Mouse (Mus musculus) limb, embryonic 12.5 days (tissue): ENCODE measurements around the gene Sms. TPM values are rescaled to one million over a fixed set of nuclear protein-coding genes. Genes with fewer than 3 reads are reported as not detected.
A peak's percentile ranks its signal among the peaks of the same experiment; 100 is the strongest.

ENCODE experiments used
- ATAC-seq: fragments of 200-750 bp; cut with Nextera tagmentation; 2 replicates; pipeline ENCODE4 v1.8.0; 2017; ENCODE audit warnings: low read depth, moderate TSS enrichment; ENCODE audit not compliant: insufficient number of reproducible peaks, insufficient read depth, low FRiP score, low TSS enrichment
- H3K27ac ChIP-seq: fragments of 300-500 bp; sonication (generic); 2 replicates; pipeline ENCODE4 v1.5.1; 2016; ENCODE audit warnings: mild to moderate bottlenecking, moderate library complexity
- H3K27me3 ChIP-seq: fragments of 300-500 bp; sonication (generic); 2 replicates; pipeline ENCODE4 v1.6.1; 2016; ENCODE audit warnings: mild to moderate bottlenecking, moderate library complexity
- H3K36me3 ChIP-seq: fragments of 300-500 bp; sonication (generic); 2 replicates; pipeline ENCODE4 v1.6.1; 2016; ENCODE audit warnings: mild to moderate bottlenecking, moderate library complexity
- H3K4me1 ChIP-seq: fragments of 300-500 bp; sonication (generic); replicated peaks from 2 replicates; pipeline ENCODE4 v1.6.1; 2016
- H3K4me2 ChIP-seq: fragments of 300-500 bp; sonication (generic); 2 replicates; pipeline ENCODE4 v1.6.1; 2016; ENCODE audit warnings: mild to moderate bottlenecking, moderate library complexity
- H3K4me3 ChIP-seq: fragments of 300-500 bp; sonication (generic); replicated peaks from 2 replicates; pipeline ENCODE4 v1.5.1; 2016; ENCODE audit warnings: mild to moderate bottlenecking
- H3K9ac ChIP-seq: fragments of 300-500 bp; sonication (generic); replicated peaks from 2 replicates; pipeline ENCODE4 v1.6.1; 2016; ENCODE audit warnings: mild to moderate bottlenecking, moderate library complexity
- H3K9me3 ChIP-seq: fragments of 300-500 bp; sonication (generic); 2 replicates; pipeline ENCODE4 v1.6.1; 2016; ENCODE audit warnings: mild to moderate bottlenecking, moderate library complexity
- WGBS: fragments of 180-500 bp; shearing (Covaris S2); methylation state at CpG from one replicate; pipeline ENCODE4 v1.1.7; 2016; 5-methylcytosine and 5-hydroxymethylcytosine counted together
- polyA plus RNA-seq: library from polyadenylated mRNA; unstranded; fragments of >200 nt; fragmentation: Nextera tagmentation; extraction: Ambion mirVana; gene quantifications from 2 replicates; pipeline ENCODE4 v1.2.1, GENCODE M21; 2016

The Sms gene
- 68.8 and 75.2 TPM in 2 replicates for polyA plus RNA-seq

GRCm38 (mm10) chrX:157491944-157492726 lies at the start of gene Sms:
TSS of gene Sms (minus strand) at chrX:157492287.
- WGBS, result 24% methylated on average over 34 of the region's 45 CpGs
- peak; percentile 88 for ATAC-seq

GRCm38 (mm10) chrX:157506400-157506799 lies 14.3 kb upstream of the Sms start:
- WGBS, result 64% methylated on average over 5 of the region's 5 CpGs
- ATAC-seq, result no peak
- no peak overlapping the region for H3K27ac ChIP-seq

More at GRCm38 (mm10) chrX:157491944-157492726, at the start of gene Sms:
- no peaks in the 10 kb centered on the region for H3K9me3 ChIP-seq
- 0 out of 2 replicates have a peak, but pooled peaks cover 5% of the 10 kb centered on the region for H3K4me1 ChIP-seq
- H3K27me3 ChIP-seq, result peaks cover 18% of the 10 kb centered on the region
- peak within 1 kb of the TSS; percentile 56 for H3K4me2 ChIP-seq
- H3K36me3 ChIP-seq, result no peaks in the 10 kb centered on the region
- H3K9ac ChIP-seq, result peak within 1 kb of the TSS; percentile 84
- H3K4me3 ChIP-seq, result peak within 1 kb of the TSS; percentile 65
- H3K27ac ChIP-seq, result peak within 1 kb of the TSS; percentile 83

GRCm38 (mm10) chrX:157504506-157504905 lies 12.4 kb upstream of the Sms start:
- WGBS, result 88% methylated on average over 1 of the region's 1 CpGs
- ATAC-seq, result no peak
- Histone ChIP-seq H3K27ac (no peak overlapping the region), H3K9ac (no peak overlapping the region), H3K4me1 (no peaks in the 10 kb centered on the region), H3K9me3 (no peaks in the 10 kb centered on the region), H3K27me3 (peaks cover 9% of the 10 kb centered on the region; the same call in 1 of the 2 replicates), H3K4me3 (no peak overlapping the region), H3K4me2 (no peak overlapping the region), H3K36me3 (no peaks in the 10 kb centered on the region)

More at GRCm38 (mm10) chrX:157506400-157506799, 14.3 kb upstream of the Sms start:
- Histone ChIP-seq H3K4me2 (no peak overlapping the region), H3K4me3 (no peak overlapping the region), H3K27me3 (peaks cover 9% of the 10 kb centered on the region; the same call in 1 of the 2 replicates), H3K9ac (no peak overlapping the region), H3K9me3 (no peaks in the 10 kb centered on the region), H3K36me3 (no peaks in the 10 kb centered on the region), H3K4me1 (no peaks in the 10 kb centered on the region)

- Histone ChIP-seq H3K27me3 (peaks cover 9% of the 10 kb centered on the region; the same call in 1 of the 2 replicates), H3K9ac (no peak overlapping the region), H3K36me3 (no peaks in the 10 kb centered on the region), H3K4me3 (no peak overlapping the region), H3K4me1 (no peaks in the 10 kb centered on the region), H3K9me3 (no peaks in the 10 kb centered on the region), H3K27ac (no peak overlapping the region), H3K4me2 (no peak overlapping the region)
- ATAC-seq, result no peak
- 46% methylated on average over 2 of the region's 2 CpGs for WGBS
Measured at GRCm38 (mm10) chrX:157501871-157502270, 9.8 kb upstream of the Sms start.

GRCm38 (mm10) chrX:157500004-157500403 lies 7.9 kb upstream of the Sms start:
- ATAC-seq, result no peak
- Histone ChIP-seq H3K36me3 (no peaks in the 10 kb centered on the region), H3K4me2 (no peak overlapping the region), H3K4me3 (no peak overlapping the region), H3K27me3 (peaks cover 9% of the 10 kb centered on the region; the same call in 1 of the 2 replicates), H3K9ac (no peak overlapping the region), H3K4me1 (no peaks in the 10 kb centered on the region), H3K27ac (no peak overlapping the region), H3K9me3 (no peaks in the 10 kb centered on the region)
- WGBS, result 76% methylated on average over 8 of the region's 8 CpGs

GRCm38 (mm10) chrX:157493159-157493558 lies 1.1 kb upstream of the Sms start:
- H3K9me3 ChIP-seq, result no peaks in the 10 kb centered on the region
- 90% methylated on average over 4 of the region's 4 CpGs for WGBS
- H3K27ac ChIP-seq, result no peak overlapping the region
- no peak overlapping the region for H3K4me2 ChIP-seq
- no peak for ATAC-seq
- H3K4me3 ChIP-seq, result no peak overlapping the region
- no peak overlapping the region for H3K9ac ChIP-seq
- no peaks in the 10 kb centered on the region for H3K36me3 ChIP-seq
- H3K4me1 ChIP-seq, result 0 out of 2 replicates have a peak, but pooled peaks cover 5% of the 10 kb centered on the region
- peaks cover 18% of the 10 kb centered on the region for H3K27me3 ChIP-seq

GRCm38 (mm10) chrX:157491145-157491935 lies 747 bp downstream of the Sms start:
- peak; percentile 48; the same call in 1 of the 2 replicates for ATAC-seq
- peak overlapping the region; percentile 65 for H3K4me3 ChIP-seq
- H3K4me1 ChIP-seq, result 0 out of 2 replicates have a peak, but pooled peaks cover 5% of the 10 kb centered on the region
- no peaks in the 10 kb centered on the region for H3K36me3 ChIP-seq
- peak overlapping the region; percentile 83 for H3K27ac ChIP-seq
- no peaks in the 10 kb centered on the region for H3K9me3 ChIP-seq
- peak overlapping the region; percentile 84 for H3K9ac ChIP-seq
- H3K4me2 ChIP-seq, result peak overlapping the region; percentile 56
- peaks cover 18% of the 10 kb centered on the region for H3K27me3 ChIP-seq
- WGBS, result 22% methylated on average over 64 of the region's 104 CpGs

GRCm38 (mm10) chrX:157490769-157491144 lies 1.3 kb downstream of the Sms start:
- Histone ChIP-seq H3K27me3 (peaks cover 18% of the 10 kb centered on the region), H3K4me2 (peak overlapping the region; percentile 56), H3K27ac (peak overlapping the region; percentile 83; the same call in 1 of the 2 replicates), H3K4me3 (peak overlapping the region; percentile 65), H3K9me3 (no peaks in the 10 kb centered on the region), H3K9ac (peak overlapping the region; percentile 84), H3K36me3 (no peaks in the 10 kb centered on the region), H3K4me1 (0 out of 2 replicates have a peak, but pooled peaks cover 5% of the 10 kb centered on the region)
- 16% methylated on average over 12 of the region's 12 CpGs for WGBS
- no peak for ATAC-seq

GRCm38 (mm10) chrX:157489871-157490721 lies 2.0 kb downstream of the Sms start:
- no peaks in the 10 kb centered on the region for H3K36me3 ChIP-seq
- peak overlapping the region; percentile 65 for H3K4me3 ChIP-seq
- peak overlapping the region; percentile 56 for H3K4me2 ChIP-seq
- H3K27me3 ChIP-seq, result peaks cover 18% of the 10 kb centered on the region
- no peaks in the 10 kb centered on the region for H3K9me3 ChIP-seq
- 18% methylated on average over 9 of the region's 9 CpGs for WGBS
- no peak for ATAC-seq
- no peak overlapping the region for H3K27ac ChIP-seq
- H3K4me1 ChIP-seq, result 0 out of 2 replicates have a peak, but pooled peaks cover 5% of the 10 kb centered on the region
- H3K9ac ChIP-seq, result no peak overlapping the region

GRCm38 (mm10) chrX:157488831-157489230 lies 3.3 kb downstream of the Sms start:
- no peaks in the 10 kb centered on the region for H3K9me3 ChIP-seq
- no peak overlapping the region for H3K9ac ChIP-seq
- WGBS, result 75% methylated on average over 3 of the region's 3 CpGs
- H3K27me3 ChIP-seq, result peaks cover 18% of the 10 kb centered on the region
- H3K4me2 ChIP-seq, result no peak overlapping the region
- H3K4me1 ChIP-seq, result 0 out of 2 replicates have a peak, but pooled peaks cover 5% of the 10 kb centered on the region
- ATAC-seq, result no peak
- no peak overlapping the region for H3K27ac ChIP-seq
- no peak overlapping the region for H3K4me3 ChIP-seq
- H3K36me3 ChIP-seq, result no peaks in the 10 kb centered on the region
